Mouse (Mus musculus) thymus, adult 2 months (tissue): ENCODE data around the gene Nell1.
"Not testable (repeated sequence)": the region's sequence is repeated elsewhere in the genome, so short reads cannot be mapped to it uniquely, and the experiment has no call there.

Experiments
- CTCF ChIP-seq: fragments of 200-500 bp; IDR thresholded peaks from 2 replicates; pipeline ENCODE4 v1.5.1; 2012; ENCODE audit warnings: mild to moderate bottlenecking, control low read depth, low read length, moderate library complexity, borderline replicate concordance; ENCODE audit not compliant: control insufficient read depth, poor library complexity, insufficient read depth; ENCODE audit errors: extremely low read depth
- POLR2A ChIP-seq: fragments of 200-500 bp; IDR thresholded peaks from 2 replicates; pipeline ENCODE4 v1.6.1; 2012; ENCODE audit warnings: mild to moderate bottlenecking, low read length, control low read depth, moderate library complexity; ENCODE audit not compliant: control insufficient read depth, poor library complexity, insufficient read depth; ENCODE audit errors: extremely low read depth

DNA sequence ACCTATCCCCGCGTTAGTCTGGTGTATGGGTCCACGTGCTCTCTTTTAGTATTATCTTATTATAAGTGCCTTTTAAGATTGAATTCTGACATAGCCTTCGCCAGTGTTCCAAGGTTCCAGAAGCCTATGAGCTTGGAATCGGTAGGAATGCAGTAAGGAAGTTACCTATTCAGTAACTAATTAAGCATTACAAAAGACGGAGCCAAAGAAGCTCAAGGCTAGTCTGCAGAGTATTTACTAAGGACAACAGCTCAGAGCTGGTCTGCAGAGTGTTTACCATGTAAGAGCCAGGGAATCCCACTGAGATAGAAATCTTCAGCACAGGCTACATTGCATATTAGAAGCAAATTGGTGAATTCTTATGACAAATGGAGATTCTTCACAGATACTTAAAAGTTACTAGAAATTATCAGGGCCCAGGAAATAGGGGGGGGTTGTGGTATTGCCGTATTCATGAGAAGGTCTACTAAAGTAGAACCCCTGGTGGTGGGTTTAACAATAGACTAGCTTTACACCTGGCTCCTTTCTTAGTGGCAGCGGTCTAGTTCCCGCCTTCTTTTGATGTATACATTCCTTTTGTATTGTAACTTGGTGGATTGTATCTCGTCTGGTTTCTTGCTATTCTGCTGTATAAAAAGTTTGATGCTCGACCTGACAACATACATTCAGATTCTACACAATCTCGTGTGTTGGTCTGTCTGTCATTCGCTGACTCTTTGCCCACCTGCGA is 41.1 kb upstream of the Nell1 start:
- not testable (repeated sequence) for TF ChIP-seq CTCF, POLR2A
